Mouse (Mus musculus) hindbrain, postnatal 0 days (tissue): ENCODE data around the gene Hoxc6. TPM values are rescaled to one million over a fixed set of nuclear protein-coding genes. Genes with fewer than 3 reads are reported as not detected.

ENCODE experiments used
- ATAC-seq: fragments of 200-750 bp; cut with Nextera tagmentation; 2 replicates; pipeline ENCODE4 v1.8.0; 2017; ENCODE audit warnings: mild to moderate bottlenecking, moderate TSS enrichment, moderate library complexity
- DNase-seq: peaks from one replicate; pipeline ENCODE4 v3.0.0-alpha.2; 2015; ENCODE audit warnings: low spot score
- H3K27ac ChIP-seq: fragments of 300-500 bp; sonication (generic); 2 replicates; pipeline ENCODE4 v1.5.1; 2014; ENCODE audit warnings: mild to moderate bottlenecking
- H3K27me3 ChIP-seq: fragments of 300-500 bp; sonication (generic); 2 replicates; pipeline ENCODE4 v1.6.1; 2014; ENCODE audit warnings: low read length, mixed read lengths; ENCODE audit not compliant: insufficient read depth
- H3K36me3 ChIP-seq: fragments of 300-500 bp; sonication (generic); 2 replicates; pipeline ENCODE4 v1.6.1; 2014; ENCODE audit warnings: low read length, mixed read lengths; ENCODE audit not compliant: insufficient read depth
- H3K4me1 ChIP-seq: fragments of 300-500 bp; sonication (generic); 2 replicates; pipeline ENCODE4 v1.6.1; 2014; ENCODE audit warnings: antibody characterized with exemption, low read length, mixed read lengths; ENCODE audit not compliant: insufficient read depth
- H3K4me2 ChIP-seq: fragments of 300-500 bp; sonication (generic); 2 replicates; pipeline ENCODE4 v1.6.1; 2014; ENCODE audit warnings: low read depth, mild to moderate bottlenecking, low read length, moderate library complexity, mixed read lengths
- H3K4me3 ChIP-seq: fragments of 300-500 bp; sonication (generic); 2 replicates; pipeline ENCODE4 v1.5.1; 2014; ENCODE audit warnings: low read length
- H3K9ac ChIP-seq: fragments of 300-500 bp; sonication (generic); replicated peaks from 2 replicates; pipeline ENCODE4 v1.6.1; 2014; ENCODE audit warnings: mild to moderate bottlenecking, low read length, moderate library complexity, mixed read lengths
- H3K9me3 ChIP-seq: fragments of 300-500 bp; sonication (generic); 2 replicates; pipeline ENCODE4 v1.6.1; 2016; ENCODE audit warnings: low read length, mixed read lengths
- CTCF ChIP-seq: IDR thresholded peaks from 2 replicates; pipeline ENCODE4 v1.5.1; 2016; ENCODE audit warnings: antibody characterized with exemption, control low read depth, low read depth
- WGBS: fragments of 180-500 bp; shearing (Covaris S2); extraction: QIAGEN DNeasy Blood & Tissue Kit; methylation state at CpG from one replicate; pipeline ENCODE4 v1.1.7; 2014; 5-methylcytosine and 5-hydroxymethylcytosine counted together
- polyA plus RNA-seq: library from polyadenylated mRNA; unstranded; fragments of >200 nt; fragmentation: Nextera tagmentation; extraction: Ambion mirVana; gene quantifications from 2 replicates; pipeline ENCODE4 v1.2.1, GENCODE M21; 2015
- total RNA-seq: library from RNA; depleted of rRNA; stranded (reverse); fragments of >200 nt; gene quantifications from 2 replicates; pipeline ENCODE4 v1.2.3, GENCODE M21; 2014

The Hoxc6 gene
- total and polyA plus RNA-seq, 2 experiments from 2014 or later = 0.59 to 1.4 TPM

GRCm38 (mm10) chr15:103028916-103029512 lies 31.0 kb downstream of the Hoxc6 start:
- DNase-seq (no peak), ATAC-seq (no peak)
- no peak overlapping the region for H3K27ac ChIP-seq
- H3K27me3 ChIP-seq = peaks cover 85% of the 10 kb centered on the region
- no peak overlapping the region for H3K9ac ChIP-seq
- no peak overlapping the region for H3K4me2 ChIP-seq
- no peak overlapping the region for H3K4me3 ChIP-seq
- WGBS = 15% methylated on average over 9 of the region's 9 CpGs
- H3K4me1 ChIP-seq = no peaks in the 10 kb centered on the region
- H3K36me3 ChIP-seq = no peaks in the 10 kb centered on the region
- TF ChIP-seq CTCF = no peak
- no peaks in the 10 kb centered on the region for H3K9me3 ChIP-seq

- TF ChIP-seq CTCF = no peak
- peak overlapping the region; percentile 11; the same call in 1 of the 2 replicates for H3K27ac ChIP-seq
- no peaks in the 10 kb centered on the region for H3K9me3 ChIP-seq
- no peak for DNase-seq
- H3K4me2 ChIP-seq = peak overlapping the region; percentile 29; the same call in 1 of the 2 replicates
- H3K27me3 ChIP-seq = peaks cover 84% of the 10 kb centered on the region
- WGBS = 6% methylated on average over 8 of the region's 8 CpGs
- no peak overlapping the region for H3K4me3 ChIP-seq
- no peak overlapping the region; the same call in 1 of the 2 replicates for H3K9ac ChIP-seq
- H3K4me1 ChIP-seq = no peaks in the 10 kb centered on the region
- no peaks in the 10 kb centered on the region for H3K36me3 ChIP-seq
- ATAC-seq = no peak
Measured at GRCm38 (mm10) chr15:103030142-103030541, 32.1 kb downstream of the Hoxc6 start.

- H3K4me1 ChIP-seq = no peaks in the 10 kb centered on the region
- DNase-seq = no peak
- no peak overlapping the region for H3K4me3 ChIP-seq
- no peak overlapping the region for H3K27ac ChIP-seq
- no peaks in the 10 kb centered on the region for H3K9me3 ChIP-seq
- no peak overlapping the region for H3K9ac ChIP-seq
- no peaks in the 10 kb centered on the region for H3K36me3 ChIP-seq
- H3K4me2 ChIP-seq = no peak overlapping the region
- ATAC-seq = no peak
- peaks cover 74% of the 10 kb centered on the region for H3K27me3 ChIP-seq
- no peak for TF ChIP-seq CTCF
- WGBS = no CpG with 5 or more reads among the region's 3 CpGs
Measured at GRCm38 (mm10) chr15:103032167-103032566, 34.1 kb downstream of the Hoxc6 start.

GRCm38 (mm10) chr15:103032646-103033575 lies 34.9 kb downstream of the Hoxc6 start:
- H3K4me1 ChIP-seq = no peaks in the 10 kb centered on the region
- no peak for ATAC-seq
- no peaks in the 10 kb centered on the region for H3K9me3 ChIP-seq
- no peak for TF ChIP-seq CTCF
- peak; percentile 46 for DNase-seq
- H3K9ac ChIP-seq = no peak overlapping the region
- H3K27ac ChIP-seq = no peak overlapping the region
- H3K36me3 ChIP-seq = no peaks in the 10 kb centered on the region
- peaks cover 74% of the 10 kb centered on the region for H3K27me3 ChIP-seq
- H3K4me3 ChIP-seq = no peak overlapping the region
- H3K4me2 ChIP-seq = peak overlapping the region; percentile 0; the same call in 1 of the 2 replicates
- WGBS = 1% methylated on average over 26 of the region's 26 CpGs

- H3K36me3 ChIP-seq = no peaks in the 10 kb centered on the region
- H3K27me3 ChIP-seq = peaks cover 74% of the 10 kb centered on the region
- peak overlapping the region; percentile 42 for H3K4me3 ChIP-seq
- under 1% methylated on average over 24 of the region's 24 CpGs for WGBS
- no peak for TF ChIP-seq CTCF
- DNase-seq (peak; percentile 67), ATAC-seq (peak; percentile 67; the same call in 1 of the 2 replicates)
- H3K4me1 ChIP-seq = no peaks in the 10 kb centered on the region
- peak overlapping the region; percentile 44; the same call in 1 of the 2 replicates for H3K9ac ChIP-seq
- H3K4me2 ChIP-seq = peak overlapping the region; percentile 51
- peak overlapping the region; percentile 66 for H3K27ac ChIP-seq
- no peaks in the 10 kb centered on the region for H3K9me3 ChIP-seq
Measured at GRCm38 (mm10) chr15:103034043-103034806, 36.2 kb downstream of the Hoxc6 start.

GRCm38 (mm10) chr15:103034807-103035547 lies 36.9 kb downstream of the Hoxc6 start:
- Histone ChIP-seq H3K9ac (peak overlapping the region; percentile 44), H3K27ac (peak overlapping the region; percentile 60)
- no peak for TF ChIP-seq CTCF

More at GRCm38 (mm10) chr15:103034807-103035547, 36.9 kb downstream of the Hoxc6 start:
- H3K4me1 ChIP-seq = no peaks in the 10 kb centered on the region
- H3K4me2 ChIP-seq = peak overlapping the region; percentile 51
- DNase-seq (no peak), ATAC-seq (peak; percentile 51; the same call in 1 of the 2 replicates)
- peak overlapping the region; percentile 42 for H3K4me3 ChIP-seq
- no peaks in the 10 kb centered on the region for H3K36me3 ChIP-seq
- no peaks in the 10 kb centered on the region for H3K9me3 ChIP-seq
- peaks cover 74% of the 10 kb centered on the region for H3K27me3 ChIP-seq
- WGBS = under 1% methylated on average over 33 of the region's 34 CpGs
